Mouse (Mus musculus): Measurements from ENCODE around the gene Fibin.

Fibin gene

GRCm38 (mm10) chr2:110362432-110363283 lies at the start of gene Fibin:
Gene Fibin (minus strand): TSS chr2:110363183.
- peak; percentile 21 to 35 for DNase-seq (ENCODE audit: low spot score in 2 of 2)

- DNase-seq (ENCODE audit: low spot score in 2 of 2), result no peak
Observed at GRCm38 (mm10) chr2:110411428-110411827, 48.4 kb upstream of the Fibin start.

GRCm38 (mm10) chr2:110408757-110409156 lies 45.8 kb upstream of the Fibin start:
- DNase-seq (ENCODE audit: low spot score in 2 of 2), result no peak

- DNase-seq (ENCODE audit: low spot score in 2 of 2), result no peak
Observed at GRCm38 (mm10) chr2:110392714-110393336, 29.8 kb upstream of the Fibin start.

GRCm38 (mm10) chr2:110390736-110391409 lies 27.9 kb upstream of the Fibin start:
- DNase-seq (ENCODE audit: low spot score in 2 of 2), result no peak

GRCm38 (mm10) chr2:110379811-110380210 lies 16.8 kb upstream of the Fibin start:
- DNase-seq (ENCODE audit: low spot score in 2 of 2), result no peak

GRCm38 (mm10) chr2:110376660-110377059 lies 13.7 kb upstream of the Fibin start:
- no peak for DNase-seq (ENCODE audit: low spot score in 2 of 2)

GRCm38 (mm10) chr2:110375475-110375874 lies 12.5 kb upstream of the Fibin start:
- DNase-seq (ENCODE audit: low spot score in 2 of 2), result no peak

- DNase-seq (ENCODE audit: low spot score in 2 of 2), result no peak
Observed at GRCm38 (mm10) chr2:110373186-110373585, 10.2 kb upstream of the Fibin start.

- DNase-seq (ENCODE audit: low spot score in 2 of 2), result no peak
Observed at GRCm38 (mm10) chr2:110367382-110367887, 4.5 kb upstream of the Fibin start.

- no peak for DNase-seq (ENCODE audit: low spot score in 2 of 2)
Observed at GRCm38 (mm10) chr2:110365401-110365800, 2.4 kb upstream of the Fibin start.

GRCm38 (mm10) chr2:110363855-110364254 lies 872 bp upstream of the Fibin start:
- no peak for DNase-seq (ENCODE audit: low spot score in 2 of 2)

- no peak for DNase-seq (ENCODE audit: low spot score in 2 of 2)
Observed at GRCm38 (mm10) chr2:110353302-110353970, 9.5 kb downstream of the Fibin start.

GRCm38 (mm10) chr2:110351843-110352251 lies 11.1 kb downstream of the Fibin start:
- no peak for DNase-seq (ENCODE audit: low spot score in 2 of 2)

- no peak for DNase-seq (ENCODE audit: low spot score in 2 of 2)
Observed at GRCm38 (mm10) chr2:110351406-110351805, 11.6 kb downstream of the Fibin start.

GRCm38 (mm10) chr2:110328953-110329352 lies 34.0 kb downstream of the Fibin start:
- DNase-seq (ENCODE audit: low spot score in 2 of 2), result no peak

- no peak for DNase-seq (ENCODE audit: low spot score in 2 of 2)
Observed at GRCm38 (mm10) chr2:110319949-110320348, 43.0 kb downstream of the Fibin start.

- no peak for DNase-seq (ENCODE audit: low spot score in 2 of 2)
Observed at GRCm38 (mm10) chr2:110319266-110319665, 43.7 kb downstream of the Fibin start.

GRCm38 (mm10) chr2:110318719-110319118 lies 44.3 kb downstream of the Fibin start:
- no peak for DNase-seq (ENCODE audit: low spot score in 2 of 2)

GRCm38 (mm10) chr2:110316116-110316883 lies 46.7 kb downstream of the Fibin start:
- DNase-seq (ENCODE audit: low spot score in 2 of 2), result no peak
